Mouse (Mus musculus) brain, embryonic 14.5 days (tissue): Measurements from ENCODE around the gene Lpp. TPM values are rescaled to one million over a fixed set of nuclear protein-coding genes. Genes with fewer than 3 reads are reported as not detected.

Experiments
- DNase-seq: peaks from one replicate; pipeline ENCODE4 v3.0.0-alpha.2; 2011; ENCODE audit warnings: low read depth
- CTCF ChIP-seq: fragments of 200-500 bp; IDR thresholded peaks from 2 replicates; pipeline ENCODE4 v1.5.1; 2012; ENCODE audit warnings: inconsistent platforms, mild to moderate bottlenecking, moderate library complexity, borderline replicate concordance; ENCODE audit not compliant: insufficient read depth, insufficient read length; ENCODE audit errors: extremely low read depth
- POLR2A ChIP-seq: fragments of 200-500 bp; IDR thresholded peaks from 2 replicates; pipeline ENCODE4 v1.6.1; 2012; ENCODE audit warnings: mild to moderate bottlenecking, inconsistent platforms, borderline replicate concordance; ENCODE audit not compliant: poor library complexity, insufficient read depth, insufficient read length, severe bottlenecking; ENCODE audit errors: extremely low read depth
- polyA plus RNA-seq: library from polyadenylated mRNA; depleted of rRNA; stranded (reverse); fragments of >200 nt; gene quantifications from 2 replicates; pipeline ENCODE4 v1.2.3, GENCODE M21; 2012

Gene Lpp
- polyA plus RNA-seq, 1 experiment, result 5.4 TPM

GRCm38 (mm10) chr16:25024591-25024990 is 631.3 kb downstream of the Lpp start:
- TF ChIP-seq CTCF, result no peak
- TF ChIP-seq POLR2A, result no peak
- DNase-seq, result no peak

GRCm38 (mm10) chr16:25026191-25026590 is 632.9 kb downstream of the Lpp start:
- no peak for TF ChIP-seq POLR2A
- TF ChIP-seq CTCF, result no peak
- no peak for DNase-seq

- TF ChIP-seq CTCF, result no peak
Measured at GRCm38 (mm10) chr16:25029548-25029947, 636.2 kb downstream of the Lpp start.

GRCm38 (mm10) chr16:25037361-25037760 is 644.1 kb downstream of the Lpp start:
- DNase-seq, result peak; percentile 34
- no peak for TF ChIP-seq CTCF
- TF ChIP-seq POLR2A, result no peak

More at GRCm38 (mm10) chr16:25029548-25029947, 636.2 kb downstream of the Lpp start:
- DNase-seq, result no peak

GRCm38 (mm10) chr16:25038529-25038928 is 645.2 kb downstream of the Lpp start:
- no peak for DNase-seq
- TF ChIP-seq POLR2A (no peak), CTCF (no peak)

GRCm38 (mm10) chr16:25039904-25040303 is 646.6 kb downstream of the Lpp start:
- TF ChIP-seq CTCF (no peak), POLR2A (no peak)
- DNase-seq, result peak; percentile 96

GRCm38 (mm10) chr16:25041165-25041564 is 647.9 kb downstream of the Lpp start:
- TF ChIP-seq CTCF (no peak), POLR2A (no peak)
- DNase-seq, result no peak

- DNase-seq, result no peak
- TF ChIP-seq POLR2A, result no peak
- TF ChIP-seq CTCF, result no peak
Measured at GRCm38 (mm10) chr16:25041855-25042529, 648.7 kb downstream of the Lpp start.
